Mouse (Mus musculus) stomach, postnatal 0 days (tissue): Measurements from ENCODE around the gene Zfp985.

Source experiments
- CTCF ChIP-seq: IDR thresholded peaks from 2 replicates; pipeline ENCODE4 v1.5.1; 2016; ENCODE audit warnings: antibody characterized with exemption, low read depth, mild to moderate bottlenecking, moderate library complexity
- EP300 ChIP-seq: optimal IDR thresholded peaks from 2 replicates; pipeline ENCODE3; 2016; ENCODE audit warnings: antibody characterized with exemption

GRCm38 (mm10) chr4:147520100-147520499 lies 33.0 kb upstream of the Zfp985 start:
- TF ChIP-seq CTCF (no peak), EP300 (no peak)
